Mouse (Mus musculus) forebrain, embryonic 10.5 days (tissue): ENCODE measurements around the gene BC147527. TPM values are rescaled to one million over a fixed set of nuclear protein-coding genes. Genes with fewer than 3 reads are reported as not detected.
"Not testable (repeated sequence)": the region's sequence is repeated elsewhere in the genome, so short reads cannot be mapped to it uniquely, and the experiment has no call there.

Source experiments
- DNase-seq: peaks from one replicate; pipeline ENCODE4 v3.0.0-alpha.2; 2017; ENCODE audit warnings: low spot score; ENCODE audit errors: extremely low spot score
- H3K27ac ChIP-seq: fragments of 300-500 bp; sonication (generic); 2 replicates; pipeline ENCODE4 v1.5.1; 2016; ENCODE audit warnings: mild to moderate bottlenecking
- H3K27me3 ChIP-seq: fragments of 300-500 bp; sonication (generic); 2 replicates; pipeline ENCODE4 v1.6.1; 2016; ENCODE audit warnings: mild to moderate bottlenecking; ENCODE audit not compliant: poor library complexity, severe bottlenecking
- H3K36me3 ChIP-seq: fragments of 300-500 bp; sonication (generic); replicated peaks from 2 replicates; pipeline ENCODE4 v1.6.1; 2016; ENCODE audit warnings: mild to moderate bottlenecking, moderate library complexity
- H3K4me1 ChIP-seq: fragments of 300-500 bp; sonication (generic); 2 replicates; pipeline ENCODE4 v1.6.1; 2016
- H3K4me3 ChIP-seq: fragments of 300-500 bp; sonication (generic); 2 replicates; pipeline ENCODE4 v1.5.1; 2016; ENCODE audit warnings: mild to moderate bottlenecking, moderate library complexity
- H3K9me3 ChIP-seq: fragments of 300-500 bp; sonication (generic); 2 replicates; pipeline ENCODE4 v1.6.1; 2016; ENCODE audit warnings: mild to moderate bottlenecking, moderate library complexity
- WGBS: fragments of 180-500 bp; shearing (Covaris S2); methylation state at CpG from one replicate; pipeline ENCODE4 v1.1.7; 2016; 5-methylcytosine and 5-hydroxymethylcytosine counted together
- polyA plus RNA-seq: library from polyadenylated mRNA; unstranded; fragments of >200 nt; fragmentation: Nextera tagmentation; extraction: Ambion mirVana; gene quantifications from 2 replicates; pipeline ENCODE4 v1.2.1, GENCODE M21; 2016

The BC147527 gene
- 0.14 TPM in 1 of 2 replicates, not detected in the other for polyA plus RNA-seq

DNA sequence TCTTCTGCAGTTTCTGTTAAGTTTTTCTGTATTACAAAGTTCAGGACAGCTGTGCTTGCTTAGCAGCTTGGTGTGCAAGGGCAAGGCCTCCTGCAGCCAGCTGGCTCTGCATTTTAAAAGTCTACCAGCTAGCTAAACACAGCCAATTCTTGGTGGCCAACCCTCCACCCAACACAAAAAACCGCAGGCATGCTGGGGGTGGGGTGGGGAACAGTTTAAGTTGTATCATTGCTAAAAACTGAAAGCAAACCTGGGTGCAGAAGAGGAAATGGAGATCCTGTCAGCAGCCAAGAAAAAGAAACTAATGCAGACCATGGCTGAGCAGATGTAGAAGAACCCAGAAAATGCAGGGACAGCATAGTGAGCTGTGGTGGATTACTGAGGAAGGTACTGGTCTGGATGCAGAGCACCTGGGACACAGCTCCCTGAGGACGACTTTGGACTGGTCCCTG, at the start of gene BC147527:
BC147527 (plus strand) TSS at position 402 of the 452 bp plus-strand sequence.
- no peak for DNase-seq
- 55% methylated on average over 2 of the region's 2 CpGs for WGBS
- H3K4me3 ChIP-seq, result no peak within 1 kb of the TSS
- H3K27me3 ChIP-seq, result no peaks in the 10 kb centered on the region
- no peaks in the 10 kb centered on the region for H3K9me3 ChIP-seq
- no peaks in the 10 kb centered on the region for H3K4me1 ChIP-seq
- no peaks in the 10 kb centered on the region for H3K36me3 ChIP-seq
- no peak within 1 kb of the TSS for H3K27ac ChIP-seq

DNA sequence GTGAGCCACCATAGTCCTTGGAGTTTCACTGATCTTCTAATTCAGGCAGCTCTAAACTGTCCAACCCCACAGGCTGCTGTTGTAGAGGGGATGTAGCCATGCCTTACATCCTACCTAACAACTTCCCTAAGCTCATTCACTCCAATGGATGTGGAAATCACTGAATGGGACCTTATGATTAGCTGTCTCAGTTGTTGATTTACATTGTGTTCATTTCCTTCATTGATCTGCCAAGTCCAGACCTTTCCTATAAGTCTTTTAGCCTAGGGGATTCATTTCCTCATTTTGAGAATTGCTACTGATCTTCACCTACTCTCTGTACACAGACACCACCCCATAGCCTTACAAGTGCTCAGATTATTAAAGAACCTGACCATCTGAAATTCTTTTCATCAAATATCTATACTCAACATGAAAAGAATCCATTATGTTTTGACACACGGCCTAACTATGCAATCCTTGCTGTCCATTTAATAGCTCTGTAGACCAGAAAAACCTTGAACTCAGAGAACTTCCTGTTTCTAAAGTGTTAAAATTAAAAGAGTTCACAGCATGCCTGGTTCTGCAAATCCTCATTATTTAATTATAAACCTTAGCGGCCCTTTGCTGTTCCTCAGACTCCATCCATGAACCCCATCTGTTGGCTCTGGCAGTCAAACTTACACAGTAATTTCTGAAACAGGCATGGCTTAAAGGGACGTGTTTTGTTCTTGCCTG, 48.8 kb upstream of the BC147527 start:
- not testable (repeated sequence) for H3K4me3 ChIP-seq, H3K36me3 ChIP-seq, H3K27ac ChIP-seq, H3K4me1 ChIP-seq, DNase-seq, H3K27me3 ChIP-seq, H3K9me3 ChIP-seq
- WGBS, result 95% methylated on average over 2 of the region's 3 CpGs

DNA sequence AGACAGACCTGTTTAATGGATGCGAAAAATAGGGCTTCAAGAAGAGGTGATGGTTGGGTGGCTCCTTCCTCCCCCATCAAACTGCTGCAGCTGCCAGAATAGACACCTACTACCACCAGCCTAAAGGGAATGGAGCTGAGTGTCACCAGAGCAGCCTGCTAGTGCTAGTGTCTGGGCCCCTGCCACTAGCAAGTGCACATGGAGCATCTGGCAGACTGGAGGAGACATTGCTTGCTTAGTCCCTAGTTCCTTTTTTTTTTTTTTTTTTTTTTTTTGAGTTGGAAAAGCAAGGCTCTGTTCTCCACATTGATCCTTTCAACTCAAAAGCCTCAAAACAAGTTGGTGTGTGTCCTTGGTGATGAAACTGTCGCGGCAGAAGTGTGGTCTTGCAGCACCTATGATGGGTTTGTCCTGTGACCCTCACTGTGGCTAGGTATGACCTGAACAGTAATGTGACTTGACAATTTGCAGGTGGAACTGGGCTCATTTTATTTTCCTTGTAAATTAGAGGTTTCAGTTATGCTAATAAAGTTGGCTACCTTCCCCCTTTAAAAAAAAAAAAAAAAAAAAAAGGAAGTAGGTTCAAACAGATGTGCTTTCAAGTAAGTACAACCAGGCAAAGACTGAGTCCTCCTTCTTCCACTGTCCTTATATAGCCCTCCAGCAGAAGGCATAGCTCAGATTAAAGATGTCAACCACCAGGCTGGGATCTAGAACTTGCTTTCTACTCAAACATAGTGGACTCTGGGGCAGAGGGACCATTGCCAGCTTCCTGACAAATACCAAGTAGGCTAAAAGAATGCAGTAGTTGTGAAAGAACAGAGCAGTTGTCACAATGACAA, 41.2 kb upstream of the BC147527 start:
- H3K36me3 ChIP-seq, H3K9me3 ChIP-seq, H3K27ac ChIP-seq, H3K27me3 ChIP-seq, DNase-seq, H3K4me3 ChIP-seq, H3K4me1 ChIP-seq: not testable (repeated sequence)
- 87% methylated on average over 3 of the region's 3 CpGs for WGBS

DNA sequence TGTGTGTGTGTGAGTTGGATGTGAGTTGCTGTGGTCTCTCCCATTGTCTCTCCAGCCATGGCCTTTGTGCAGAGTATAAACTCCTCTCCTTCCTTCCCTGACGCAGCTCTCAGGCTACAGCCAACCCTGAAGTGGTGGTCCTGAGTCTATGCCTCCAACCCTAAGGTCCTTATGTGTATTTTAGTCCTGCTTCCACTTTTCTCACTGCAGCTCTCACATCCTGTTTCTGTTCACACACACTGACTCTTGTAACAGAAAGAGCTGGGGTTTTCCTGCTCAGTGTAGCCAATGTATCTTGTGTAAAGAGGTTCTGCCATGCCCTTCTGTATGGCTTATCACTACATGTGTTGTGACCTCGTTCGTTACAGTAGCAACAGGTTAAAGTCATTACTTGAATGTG, 40.5 kb upstream of the BC147527 start:
- not testable (repeated sequence) for DNase-seq, H3K27me3 ChIP-seq, H3K36me3 ChIP-seq, H3K4me1 ChIP-seq, H3K27ac ChIP-seq, H3K9me3 ChIP-seq, H3K4me3 ChIP-seq
- WGBS, result 71% methylated on average over 3 of the region's 3 CpGs

DNA sequence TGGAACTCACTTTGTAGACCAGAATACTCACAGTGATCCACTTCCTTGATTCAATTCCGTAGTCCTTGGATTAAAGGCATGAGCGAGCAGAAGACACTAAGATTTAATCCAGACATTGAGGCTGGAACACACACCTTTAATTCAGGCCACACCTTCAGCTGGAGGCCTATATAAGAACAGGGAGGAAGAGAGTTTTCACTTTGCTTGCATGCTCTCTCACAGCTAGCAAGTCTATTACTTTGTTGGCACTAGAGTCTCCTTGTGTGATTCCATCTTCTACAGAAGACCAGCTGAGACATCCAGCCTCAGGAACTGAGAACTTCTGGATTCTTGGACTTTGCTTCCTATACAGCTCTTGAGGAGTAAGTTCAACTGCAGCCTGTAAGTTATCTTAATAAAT, 37.3 kb upstream of the BC147527 start, which contains the start of gene AF067061:
AF067061 (plus strand) TSS at position 245 of the 400 bp plus-strand sequence.
- H3K27ac ChIP-seq, H3K4me1 ChIP-seq, DNase-seq, H3K36me3 ChIP-seq, H3K27me3 ChIP-seq, H3K9me3 ChIP-seq, H3K4me3 ChIP-seq: not testable (repeated sequence)
- 89% methylated on average over 2 of the region's 2 CpGs for WGBS

DNA sequence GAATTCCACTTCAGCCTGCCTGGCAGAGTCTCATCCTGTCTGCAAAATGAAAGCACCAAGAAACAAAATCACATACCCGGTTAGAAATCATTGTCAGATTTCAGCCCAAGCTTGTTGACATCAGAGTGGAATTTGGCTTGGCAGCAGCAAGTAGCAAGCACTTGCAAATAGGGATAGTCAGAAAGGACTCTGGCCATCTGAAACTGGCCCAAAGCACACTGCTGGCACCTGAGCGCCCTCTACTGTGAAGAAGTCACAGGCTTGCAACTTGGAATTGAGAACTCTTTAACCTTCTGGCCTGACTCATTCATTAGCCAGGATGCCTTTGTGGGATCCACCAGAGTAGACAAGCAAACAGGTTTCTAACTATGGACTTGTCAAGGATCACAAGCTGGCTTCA, 22.4 kb upstream of the BC147527 start:
- H3K27me3 ChIP-seq, H3K27ac ChIP-seq, H3K4me3 ChIP-seq, DNase-seq, H3K9me3 ChIP-seq, H3K36me3 ChIP-seq, H3K4me1 ChIP-seq: not testable (repeated sequence)
- 28% methylated on average over 2 of the region's 2 CpGs for WGBS

DNA sequence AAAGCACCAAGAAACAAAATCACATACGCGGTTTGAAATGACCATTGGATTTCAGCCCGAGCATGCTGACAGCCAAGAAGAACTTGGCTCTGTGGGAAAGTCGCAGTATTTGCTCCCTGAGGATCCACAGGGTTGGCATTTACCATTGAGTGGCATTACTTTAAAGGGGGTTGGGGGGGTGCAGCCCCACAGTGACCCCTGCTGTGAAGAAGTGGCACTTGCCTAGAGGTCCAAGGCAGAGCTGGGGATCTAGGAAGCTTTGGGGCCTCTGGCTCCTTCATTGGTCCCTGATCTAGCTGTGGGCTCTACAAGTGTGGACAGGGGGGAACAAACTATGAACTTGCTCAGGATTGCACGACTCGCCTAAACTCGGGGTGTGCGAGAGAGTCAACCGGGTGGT, 21.4 kb upstream of the BC147527 start:
- no peak overlapping the region for H3K4me3 ChIP-seq
- H3K27me3 ChIP-seq, result no peaks in the 10 kb centered on the region
- H3K36me3 ChIP-seq, result no peaks in the 10 kb centered on the region
- H3K27ac ChIP-seq, result no peak overlapping the region
- WGBS, result 86% methylated on average over 9 of the region's 9 CpGs
- H3K9me3 ChIP-seq, result no peaks in the 10 kb centered on the region
- no peaks in the 10 kb centered on the region for H3K4me1 ChIP-seq
- DNase-seq, result no peak

DNA sequence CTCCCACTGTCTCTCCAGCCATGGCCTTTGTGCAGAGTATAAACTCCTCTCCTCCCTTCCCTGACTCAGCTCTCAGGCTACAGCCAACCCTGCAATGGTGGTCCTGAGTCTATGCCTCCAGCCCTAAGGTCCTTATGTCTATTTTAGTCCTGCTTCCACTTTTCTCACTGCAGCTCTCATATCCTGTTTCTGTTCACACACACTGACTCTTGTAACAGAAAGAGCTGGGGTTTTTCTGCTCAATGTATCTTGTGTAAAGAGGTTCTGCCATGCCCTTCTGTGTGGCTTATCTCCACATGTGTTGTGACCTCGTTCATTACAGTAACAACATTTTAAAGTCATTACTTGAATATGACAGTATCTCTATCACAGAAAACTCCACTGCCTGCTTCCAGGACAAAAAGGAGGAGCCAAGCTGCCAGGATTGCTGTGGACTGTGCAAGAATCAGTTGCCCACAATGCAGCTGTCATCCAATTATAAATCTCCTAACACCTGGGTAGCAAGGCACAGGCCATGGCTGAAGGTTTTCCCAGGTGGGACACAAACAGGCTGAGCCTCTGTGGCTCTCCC, 783 bp upstream of the BC147527 start:
- no peaks in the 10 kb centered on the region for H3K36me3 ChIP-seq
- H3K27me3 ChIP-seq, result no peaks in the 10 kb centered on the region
- H3K9me3 ChIP-seq, result no peaks in the 10 kb centered on the region
- WGBS, result 73% methylated on average over 1 of the region's 1 CpGs
- no peaks in the 10 kb centered on the region for H3K4me1 ChIP-seq
- no peak overlapping the region for H3K27ac ChIP-seq
- no peak for DNase-seq
- no peak overlapping the region for H3K4me3 ChIP-seq

DNA sequence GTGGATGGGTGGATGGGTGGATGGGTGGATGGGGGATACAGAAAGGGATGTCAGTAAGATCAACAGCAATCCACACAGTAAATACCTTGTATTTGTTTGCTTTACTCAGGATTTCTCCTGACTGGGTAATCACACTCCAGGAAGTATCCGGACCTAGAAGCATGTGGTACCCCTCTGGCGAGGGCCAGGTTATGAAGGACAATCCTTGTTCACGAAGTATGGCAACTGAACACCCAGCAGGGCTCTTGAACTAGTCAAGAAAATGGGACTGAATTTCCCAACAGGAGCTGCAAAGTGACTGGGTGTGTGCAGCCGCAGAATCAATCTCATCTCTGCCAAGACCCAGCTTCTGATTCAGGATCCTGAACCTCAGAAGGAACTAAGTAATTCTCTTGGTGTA, 661 bp downstream of the BC147527 start:
- Histone ChIP-seq H3K27me3 (no peaks in the 10 kb centered on the region), H3K4me3 (no peak overlapping the region), H3K9me3 (no peaks in the 10 kb centered on the region), H3K4me1 (no peaks in the 10 kb centered on the region), H3K36me3 (no peaks in the 10 kb centered on the region), H3K27ac (no peak overlapping the region)
- no peak for DNase-seq
- 87% methylated on average over 4 of the region's 4 CpGs for WGBS

DNA sequence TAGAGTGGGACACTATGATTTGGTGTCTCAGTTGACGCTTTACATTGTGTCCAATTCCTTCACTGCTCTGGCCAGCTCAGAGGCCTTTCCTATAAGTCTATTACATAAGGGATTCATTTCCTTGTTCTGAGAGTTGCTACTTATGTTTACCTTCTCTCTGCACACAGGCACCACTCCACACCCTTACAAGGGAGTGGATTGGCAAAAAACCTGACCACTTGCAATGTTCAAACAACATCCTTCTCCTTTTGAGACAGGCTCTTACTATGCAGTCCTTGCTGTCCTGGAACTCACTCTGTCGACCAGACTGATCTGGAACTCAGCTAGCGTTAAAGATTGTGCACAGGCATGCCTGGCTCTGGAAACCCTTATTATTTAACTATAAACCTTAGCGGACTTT, 10.6 kb downstream of the BC147527 start:
- Histone ChIP-seq H3K27me3 (no peaks in the 10 kb centered on the region; the same call in 1 of the 2 replicates), H3K36me3 (no peaks in the 10 kb centered on the region), H3K4me3 (no peak overlapping the region), H3K9me3 (no peaks in the 10 kb centered on the region), H3K4me1 (no peaks in the 10 kb centered on the region), H3K27ac (no peak overlapping the region)
- no peak for DNase-seq
- 83% methylated on average over 4 of the region's 4 CpGs for WGBS

DNA sequence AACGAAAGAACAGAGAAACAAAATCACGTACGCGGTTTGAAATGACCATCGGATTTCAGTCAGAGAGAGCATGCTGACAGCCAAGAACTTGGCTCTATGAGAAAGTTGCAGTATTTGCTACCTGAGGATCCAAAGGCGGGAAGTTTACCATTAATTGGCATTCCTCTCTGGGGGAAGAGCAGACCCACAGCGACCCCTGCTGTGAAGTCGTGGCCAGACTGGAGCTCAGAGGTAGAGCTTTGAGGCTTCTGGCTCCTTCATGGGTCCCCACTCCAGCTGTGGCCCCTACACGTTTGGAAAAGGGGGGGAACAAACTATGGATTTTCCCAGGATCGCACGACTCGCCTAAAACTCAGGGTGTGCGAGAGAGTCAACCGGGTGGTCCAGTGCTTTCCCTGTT, 13.4 kb downstream of the BC147527 start:
- Histone ChIP-seq H3K9me3 (no peaks in the 10 kb centered on the region), H3K4me1 (no peaks in the 10 kb centered on the region), H3K27ac (no peak overlapping the region), H3K4me3 (no peak overlapping the region), H3K36me3 (no peaks in the 10 kb centered on the region), H3K27me3 (no peaks in the 10 kb centered on the region; the same call in 1 of the 2 replicates)
- 51% methylated on average over 14 of the region's 14 CpGs for WGBS
- DNase-seq, result no peak

DNA sequence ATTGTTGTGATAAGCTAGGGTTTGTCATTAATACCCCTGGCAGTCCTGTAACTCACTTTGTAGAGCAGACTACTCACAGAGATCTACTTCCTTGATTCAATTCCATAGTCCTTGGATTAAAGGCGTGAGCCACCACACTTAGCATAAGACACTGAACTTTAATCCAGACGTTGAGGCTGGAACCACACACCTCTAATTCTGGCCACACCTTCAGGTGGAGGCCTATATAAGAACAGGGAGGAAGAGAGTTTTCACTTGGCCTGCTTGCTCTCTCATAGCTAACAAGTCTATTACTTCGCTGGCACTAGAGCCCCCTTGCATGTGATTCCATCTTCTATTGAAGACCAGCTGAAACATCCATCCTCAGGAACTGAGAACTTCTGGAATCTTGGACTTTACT, 16.4 kb downstream of the BC147527 start, which contains the start of gene Tcstv3:
Tcstv3 (plus strand) TSS at position 301 of the 400 bp plus-strand sequence.
- DNase-seq, H3K9me3 ChIP-seq, H3K36me3 ChIP-seq, H3K4me3 ChIP-seq, H3K4me1 ChIP-seq, H3K27me3 ChIP-seq, H3K27ac ChIP-seq: not testable (repeated sequence)
- WGBS, result 80% methylated on average over 3 of the region's 3 CpGs

DNA sequence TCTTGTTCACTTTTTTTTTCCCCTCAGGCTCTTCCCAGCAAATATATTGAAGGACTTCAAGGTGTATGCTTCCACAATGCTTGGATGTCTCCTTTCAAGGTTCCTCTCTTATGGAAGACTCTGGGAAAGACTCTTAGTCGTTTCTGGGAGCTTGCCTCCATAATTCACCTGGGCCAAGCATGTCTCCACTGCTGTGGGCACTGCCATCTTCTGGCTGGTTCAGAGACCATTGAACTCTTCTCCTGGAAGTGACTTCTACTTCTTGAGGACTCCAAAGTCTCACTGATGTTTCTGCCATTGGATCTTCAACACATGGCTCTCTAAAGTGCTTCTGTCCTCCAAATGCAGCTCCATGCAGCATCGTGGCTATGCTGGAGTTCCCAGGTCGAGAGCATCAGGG, 20.0 kb downstream of the BC147527 start:
- no peak for DNase-seq
- peaks cover 4% of the 10 kb centered on the region; the same call in 1 of the 2 replicates for H3K9me3 ChIP-seq
- H3K27ac ChIP-seq, result no peak overlapping the region
- no peak overlapping the region for H3K4me3 ChIP-seq
- WGBS, result 64% methylated on average over 3 of the region's 3 CpGs
- H3K27me3 ChIP-seq, result no peaks in the 10 kb centered on the region
- H3K36me3 ChIP-seq, result no peaks in the 10 kb centered on the region
- H3K4me1 ChIP-seq, result no peaks in the 10 kb centered on the region
